Mouse (Mus musculus) kidney, embryonic 14.5 days (tissue): ENCODE results near the gene Cbr4. TPM values are rescaled to one million over a fixed set of nuclear protein-coding genes. Genes with fewer than 3 reads are reported as not detected.
A peak's percentile ranks its signal among the peaks of the same experiment; 100 is the strongest.

Experiments used
- ATAC-seq: fragments of 200-750 bp; cut with Nextera tagmentation; 2 replicates; pipeline ENCODE4 v1.8.0; 2017; ENCODE audit warnings: moderate number of reproducible peaks, mild to moderate bottlenecking, moderate TSS enrichment, moderate library complexity; ENCODE audit not compliant: low FRiP score, low TSS enrichment
- H3K27ac ChIP-seq: fragments of 300-500 bp; sonication (generic); 2 replicates; pipeline ENCODE4 v1.5.1; 2014; ENCODE audit warnings: low read depth, mild to moderate bottlenecking, low read length, moderate library complexity, mixed read lengths
- H3K27me3 ChIP-seq: fragments of 300-500 bp; sonication (generic); 2 replicates; pipeline ENCODE4 v1.6.1; 2014; ENCODE audit warnings: mild to moderate bottlenecking, low read length; ENCODE audit not compliant: control insufficient read depth, insufficient read depth
- H3K36me3 ChIP-seq: fragments of 300-500 bp; sonication (generic); 2 replicates; pipeline ENCODE4 v1.6.1; 2014; ENCODE audit warnings: low read length, mixed read lengths; ENCODE audit not compliant: control insufficient read depth, insufficient read depth
- H3K4me1 ChIP-seq: fragments of 300-500 bp; sonication (generic); 2 replicates; pipeline ENCODE4 v1.6.1; 2014; ENCODE audit warnings: low read length, mixed read lengths; ENCODE audit not compliant: control insufficient read depth, insufficient read depth
- H3K4me2 ChIP-seq: fragments of 300-500 bp; sonication (generic); replicated peaks from 2 replicates; pipeline ENCODE4 v1.6.1; 2014; ENCODE audit warnings: low read depth, mild to moderate bottlenecking, low read length
- H3K4me3 ChIP-seq: fragments of 300-500 bp; sonication (generic); 2 replicates; pipeline ENCODE4 v1.5.1; 2014; ENCODE audit warnings: mild to moderate bottlenecking, low read length
- H3K9ac ChIP-seq: fragments of 300-500 bp; sonication (generic); 2 replicates; pipeline ENCODE4 v1.6.1; 2014; ENCODE audit warnings: low read depth, mild to moderate bottlenecking, low read length, moderate library complexity
- H3K9me3 ChIP-seq: fragments of 300-500 bp; sonication (generic); 2 replicates; pipeline ENCODE4 v1.6.1; 2016; ENCODE audit warnings: low read length; ENCODE audit not compliant: control insufficient read depth
- WGBS: fragments of 180-500 bp; shearing (Covaris S2); extraction: QIAGEN DNeasy Blood & Tissue Kit; methylation state at CpG from one replicate; pipeline ENCODE4 v1.1.7; 2014; 5-methylcytosine and 5-hydroxymethylcytosine counted together
- polyA plus RNA-seq: library from polyadenylated mRNA; unstranded; fragments of >200 nt; fragmentation: Nextera tagmentation; extraction: Ambion mirVana; gene quantifications from 2 replicates; pipeline ENCODE4 v1.2.1, GENCODE M21; 2014

Gene Cbr4
- 30.6 and 40.2 TPM in 2 replicates for polyA plus RNA-seq

DNA sequence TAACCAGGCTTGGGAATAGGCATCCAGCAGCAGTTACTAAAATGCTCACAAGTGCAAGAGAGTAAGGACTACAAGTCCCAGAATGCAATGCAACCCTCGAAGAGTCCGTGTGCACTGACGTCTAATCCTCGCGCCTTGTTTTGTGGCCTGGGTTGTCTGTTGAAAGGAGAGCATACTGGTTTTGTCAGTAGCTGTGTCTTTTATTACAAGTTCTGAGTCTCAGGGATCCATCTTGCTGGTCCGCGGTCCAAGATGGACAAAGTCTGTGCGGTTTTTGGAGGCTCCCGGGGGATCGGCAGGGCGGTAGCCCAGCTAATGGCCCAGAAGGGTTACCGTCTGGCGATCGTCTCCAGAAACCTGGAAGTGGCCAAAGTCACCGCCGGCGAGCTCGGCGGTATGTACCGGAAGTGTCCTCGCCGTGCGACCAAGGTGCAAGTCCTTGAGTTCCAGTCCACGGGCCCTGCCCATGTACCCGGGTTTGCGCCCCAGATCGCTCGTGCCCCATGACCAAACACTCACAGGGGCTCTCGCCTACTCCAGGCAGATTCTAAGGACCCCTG lies at the start of gene Cbr4:
Cbr4 (plus strand) TSS at position 138 of the 560 bp plus-strand sequence.
- Histone ChIP-seq H3K27ac (peak within 1 kb of the TSS; percentile 92), H3K9ac (peak within 1 kb of the TSS; percentile 68), H3K36me3 (no peaks in the 10 kb centered on the region; the same call in 1 of the 2 replicates), H3K4me1 (no peaks in the 10 kb centered on the region), H3K4me3 (peak within 1 kb of the TSS; percentile 76), H3K4me2 (peak within 1 kb of the TSS; percentile 76), H3K27me3 (no peaks in the 10 kb centered on the region), H3K9me3 (no peaks in the 10 kb centered on the region)
- 2% methylated on average over 29 of the region's 29 CpGs for WGBS
- peak; percentile 96 for ATAC-seq

- no peaks in the 10 kb centered on the region for H3K27me3 ChIP-seq
- 87% methylated on average over 3 of the region's 3 CpGs for WGBS
- H3K9me3 ChIP-seq: no peaks in the 10 kb centered on the region
- no peak overlapping the region for H3K9ac ChIP-seq
- no peak overlapping the region for H3K4me3 ChIP-seq
- no peaks in the 10 kb centered on the region for H3K36me3 ChIP-seq
- peaks cover 3% of the 10 kb centered on the region; the same call in 1 of the 2 replicates for H3K4me1 ChIP-seq
- H3K27ac ChIP-seq: no peak overlapping the region
- no peak for ATAC-seq
- H3K4me2 ChIP-seq: no peak overlapping the region
These were observed 44.5 kb upstream of the Cbr4 start for GRCm38 (mm10) chr8:61442988-61443387.

DNA sequence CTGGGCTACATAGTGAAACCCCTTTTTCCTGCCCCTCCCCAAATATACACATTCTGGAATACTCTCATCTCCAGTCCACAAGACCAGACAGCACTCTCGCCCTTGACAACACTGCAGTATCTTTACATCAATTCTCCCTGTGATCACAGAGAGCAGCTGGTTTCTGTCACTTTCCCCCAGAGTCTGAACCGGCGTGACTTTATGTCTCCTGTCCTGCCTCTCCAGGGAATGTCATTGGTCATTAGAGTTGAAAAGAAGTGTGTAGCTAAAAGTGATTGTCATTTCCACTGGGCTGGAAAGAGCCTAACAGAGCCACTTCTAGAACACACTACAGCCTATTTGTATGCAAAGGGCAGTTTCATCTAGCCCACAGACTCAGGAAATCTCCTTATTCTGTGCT lies 43.2 kb upstream of the Cbr4 start:
- peak; percentile 69; the same call in 1 of the 2 replicates for ATAC-seq

DNA sequence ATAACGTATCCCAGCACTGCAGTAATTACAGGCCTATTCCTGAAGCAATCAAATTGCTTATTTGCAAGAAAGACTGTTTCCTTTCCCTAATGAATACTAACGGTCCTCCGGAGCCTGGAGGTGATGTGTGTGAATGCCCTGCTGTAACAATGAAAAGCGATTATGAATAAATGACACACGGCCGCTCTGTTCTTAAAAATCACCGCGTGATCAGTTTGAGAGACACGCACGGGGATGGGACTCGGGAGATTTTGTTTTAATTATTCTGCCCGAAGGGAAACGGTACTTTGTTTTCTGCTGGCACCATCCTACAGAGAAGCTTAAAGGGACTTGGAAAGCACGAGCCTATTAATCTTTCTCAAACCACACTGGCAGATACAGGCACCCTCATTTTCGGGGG lies 41.2 kb upstream of the Cbr4 start:
- no peaks in the 10 kb centered on the region for H3K27me3 ChIP-seq
- H3K4me2 ChIP-seq: no peak overlapping the region
- H3K4me3 ChIP-seq: no peak overlapping the region
- no peak overlapping the region for H3K9ac ChIP-seq
- no peak for ATAC-seq
- no peaks in the 10 kb centered on the region for H3K36me3 ChIP-seq
- 67% methylated on average over 15 of the region's 15 CpGs for WGBS
- H3K9me3 ChIP-seq: no peaks in the 10 kb centered on the region
- H3K4me1 ChIP-seq: peaks cover 3% of the 10 kb centered on the region; the same call in 1 of the 2 replicates
- H3K27ac ChIP-seq: no peak overlapping the region

More for the DNA sequence above, 43.2 kb upstream of the Cbr4 start:
- Histone ChIP-seq H3K36me3 (no peaks in the 10 kb centered on the region), H3K4me3 (no peak overlapping the region), H3K4me2 (no peak overlapping the region), H3K9ac (no peak overlapping the region), H3K27ac (no peak overlapping the region), H3K4me1 (peaks cover 3% of the 10 kb centered on the region; the same call in 1 of the 2 replicates), H3K27me3 (no peaks in the 10 kb centered on the region), H3K9me3 (no peaks in the 10 kb centered on the region)
- WGBS: 25% methylated on average over 3 of the region's 3 CpGs

GRCm38 (mm10) chr8:61448100-61448499 lies 39.4 kb upstream of the Cbr4 start:
- H3K4me2 ChIP-seq: no peak overlapping the region
- peaks cover 3% of the 10 kb centered on the region; the same call in 1 of the 2 replicates for H3K4me1 ChIP-seq
- no peak for ATAC-seq
- H3K36me3 ChIP-seq: no peaks in the 10 kb centered on the region
- no peaks in the 10 kb centered on the region for H3K27me3 ChIP-seq
- H3K27ac ChIP-seq: no peak overlapping the region
- H3K9me3 ChIP-seq: no peaks in the 10 kb centered on the region
- H3K4me3 ChIP-seq: no peak overlapping the region
- WGBS: 89% methylated on average over 2 of the region's 2 CpGs
- no peak overlapping the region for H3K9ac ChIP-seq

DNA sequence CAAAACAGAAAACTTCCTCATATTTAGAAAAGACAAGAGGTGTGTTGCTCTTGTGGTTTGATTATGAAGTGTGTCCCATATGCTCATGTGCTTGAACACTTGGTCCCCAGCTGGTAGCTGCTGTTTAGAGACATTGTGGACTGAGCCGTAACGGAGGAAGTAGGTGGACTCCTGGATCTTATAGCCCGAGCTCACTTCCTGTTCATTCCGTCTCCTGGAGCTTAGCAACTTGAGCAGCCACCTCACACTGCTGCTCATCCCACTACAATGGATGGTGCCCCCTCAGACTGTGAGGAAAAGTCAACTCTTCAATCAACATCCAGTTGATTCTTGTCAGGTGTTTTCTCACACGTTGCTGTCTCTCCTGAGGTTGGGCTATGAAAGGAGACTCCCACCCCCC lies 38.7 kb upstream of the Cbr4 start:
- H3K27ac ChIP-seq: no peak overlapping the region
- peaks cover 3% of the 10 kb centered on the region; the same call in 1 of the 2 replicates for H3K4me1 ChIP-seq
- no peaks in the 10 kb centered on the region for H3K36me3 ChIP-seq
- WGBS: 61% methylated on average over 5 of the region's 5 CpGs
- no peak for ATAC-seq
- no peaks in the 10 kb centered on the region for H3K9me3 ChIP-seq
- no peak overlapping the region for H3K4me2 ChIP-seq
- H3K4me3 ChIP-seq: no peak overlapping the region
- no peak overlapping the region for H3K9ac ChIP-seq
- no peaks in the 10 kb centered on the region for H3K27me3 ChIP-seq

DNA sequence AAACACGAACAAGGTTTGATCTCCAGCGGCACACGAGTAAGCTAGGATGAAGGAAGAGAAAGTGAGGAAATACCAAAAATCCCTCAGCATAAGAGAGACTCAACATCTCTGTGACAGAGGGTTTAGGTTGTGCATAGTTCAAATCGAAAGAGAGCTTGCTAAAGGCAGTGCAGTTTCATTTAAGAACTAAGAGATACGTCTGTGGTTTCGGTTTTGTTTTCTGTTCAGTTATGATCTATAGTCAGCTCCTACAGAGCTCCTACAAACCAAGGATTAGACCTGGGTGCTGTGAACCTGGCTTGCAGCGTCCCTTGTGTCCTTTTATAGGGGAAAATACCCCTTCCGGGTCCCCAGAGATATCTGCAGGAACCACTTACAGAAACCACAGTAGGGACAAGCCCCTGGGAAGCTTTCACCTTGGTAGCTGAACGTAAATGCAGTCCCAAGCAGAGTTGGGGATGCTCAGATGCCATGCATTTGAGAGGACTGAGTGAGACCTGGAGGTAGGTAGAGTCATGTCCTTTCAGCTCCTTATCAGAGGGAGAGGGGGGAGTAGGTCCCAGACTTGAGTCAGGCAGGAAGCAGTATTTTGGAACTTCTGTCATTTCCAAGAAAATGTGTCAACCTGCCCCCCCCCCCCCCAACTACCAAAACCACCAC lies 36.5 kb upstream of the Cbr4 start:
- H3K4me3 ChIP-seq: no peak overlapping the region
- no peaks in the 10 kb centered on the region for H3K4me1 ChIP-seq
- no peaks in the 10 kb centered on the region for H3K36me3 ChIP-seq
- no peak overlapping the region for H3K27ac ChIP-seq
- no peak overlapping the region for H3K4me2 ChIP-seq
- no peak overlapping the region for H3K9ac ChIP-seq
- no peak for ATAC-seq
- H3K9me3 ChIP-seq: no peaks in the 10 kb centered on the region
- H3K27me3 ChIP-seq: no peaks in the 10 kb centered on the region
- WGBS: 90% methylated on average over 9 of the region's 9 CpGs

- Histone ChIP-seq H3K4me3 (no peak overlapping the region), H3K27me3 (no peaks in the 10 kb centered on the region), H3K4me1 (no peaks in the 10 kb centered on the region), H3K36me3 (no peaks in the 10 kb centered on the region), H3K9me3 (no peaks in the 10 kb centered on the region), H3K27ac (no peak overlapping the region), H3K9ac (no peak overlapping the region), H3K4me2 (no peak overlapping the region)
- 62% methylated on average over 8 of the region's 8 CpGs for WGBS
- ATAC-seq: no peak
These were observed 35.7 kb upstream of the Cbr4 start for GRCm38 (mm10) chr8:61451721-61452337.

DNA sequence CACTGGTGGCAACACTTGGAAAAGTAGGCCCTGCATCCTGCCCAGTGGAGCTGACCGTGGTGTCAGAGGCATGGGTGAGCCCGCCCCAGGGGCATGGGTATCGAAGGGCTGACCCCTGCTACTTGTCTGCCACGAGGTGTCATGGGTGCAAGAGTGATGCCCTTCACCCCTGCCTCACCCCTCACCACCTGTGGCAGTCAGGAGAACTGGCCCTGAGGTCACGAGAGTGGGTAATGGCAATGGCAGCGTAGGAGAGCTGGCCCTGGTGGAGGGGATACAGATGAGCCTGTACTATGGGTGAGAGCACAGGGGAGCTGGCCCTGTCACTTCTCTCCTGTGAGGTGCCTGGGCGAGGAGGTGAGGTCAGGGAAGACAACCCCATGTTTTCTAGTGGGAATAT lies 27.8 kb upstream of the Cbr4 start:
- Histone ChIP-seq H3K9me3 (no peaks in the 10 kb centered on the region), H3K4me1 (no peaks in the 10 kb centered on the region), H3K27ac (no peak overlapping the region), H3K36me3 (no peaks in the 10 kb centered on the region), H3K9ac (no peak overlapping the region), H3K4me3 (no peak overlapping the region), H3K27me3 (no peaks in the 10 kb centered on the region), H3K4me2 (no peak overlapping the region)
- WGBS: 84% methylated on average over 7 of the region's 7 CpGs
- no peak for ATAC-seq
